Mouse (Mus musculus) embryo, embryonic 10.5 days (tissue): ENCODE measurements around the gene Mafk.

Source experiments
- DNase-seq: peaks from one replicate; pipeline ENCODE4 v3.0.0-alpha.2; 2015; ENCODE audit warnings: low spot score

Mafk gene

GRCm38 (mm10) chr5:139796900-139797299 lies 5.6 kb downstream of the Mafk start:
- DNase-seq = peak; percentile 64

- peak; percentile 94 for DNase-seq
Measured at GRCm38 (mm10) chr5:139797473-139798167, 6.3 kb downstream of the Mafk start.

- DNase-seq = no peak
Measured at GRCm38 (mm10) chr5:139798168-139798900, 7.0 kb downstream of the Mafk start.

GRCm38 (mm10) chr5:139799041-139799440 lies 7.7 kb downstream of the Mafk start:
- DNase-seq = no peak

GRCm38 (mm10) chr5:139799801-139800590 lies 8.7 kb downstream of the Mafk start:
- no peak for DNase-seq

- no peak for DNase-seq
Measured at GRCm38 (mm10) chr5:139801231-139801630, 9.9 kb downstream of the Mafk start.

- no peak for DNase-seq
Measured at GRCm38 (mm10) chr5:139801880-139802279, 10.6 kb downstream of the Mafk start.

GRCm38 (mm10) chr5:139803165-139803564 lies 11.9 kb downstream of the Mafk start:
- no peak for DNase-seq

GRCm38 (mm10) chr5:139803601-139804102 lies 12.3 kb downstream of the Mafk start:
- DNase-seq = peak; percentile 86

- DNase-seq = peak; percentile 51
Measured at GRCm38 (mm10) chr5:139804107-139804551, 12.8 kb downstream of the Mafk start.

- no peak for DNase-seq
Measured at GRCm38 (mm10) chr5:139804573-139805111, 13.3 kb downstream of the Mafk start.

GRCm38 (mm10) chr5:139805924-139806323 lies 14.6 kb downstream of the Mafk start:
- DNase-seq = no peak

GRCm38 (mm10) chr5:139809397-139809796 lies 18.1 kb downstream of the Mafk start:
- DNase-seq = no peak

- DNase-seq = no peak
Measured at GRCm38 (mm10) chr5:139811677-139812397, 20.5 kb downstream of the Mafk start.

GRCm38 (mm10) chr5:139812398-139813125 lies 21.2 kb downstream of the Mafk start:
- no peak for DNase-seq

GRCm38 (mm10) chr5:139813126-139813490 lies 21.8 kb downstream of the Mafk start:
- DNase-seq = no peak

- no peak for DNase-seq
Measured at GRCm38 (mm10) chr5:139813963-139814381, 22.7 kb downstream of the Mafk start.

- no peak for DNase-seq
Measured at GRCm38 (mm10) chr5:139815964-139816363, 24.7 kb downstream of the Mafk start.

- no peak for DNase-seq
Measured at GRCm38 (mm10) chr5:139816445-139816844, 25.1 kb downstream of the Mafk start.

- DNase-seq = peak; percentile 57
Measured at GRCm38 (mm10) chr5:139817292-139817691, 26.0 kb downstream of the Mafk start.

- DNase-seq = no peak
Measured at GRCm38 (mm10) chr5:139818056-139818455, 26.7 kb downstream of the Mafk start.
